Mouse (Mus musculus): ENCODE measurements around the gene Sowahd.
"Not testable (repeated sequence)": the region's sequence is repeated elsewhere in the genome, so short reads cannot be mapped to it uniquely, and the experiment has no call there.

The Sowahd gene

DNA sequence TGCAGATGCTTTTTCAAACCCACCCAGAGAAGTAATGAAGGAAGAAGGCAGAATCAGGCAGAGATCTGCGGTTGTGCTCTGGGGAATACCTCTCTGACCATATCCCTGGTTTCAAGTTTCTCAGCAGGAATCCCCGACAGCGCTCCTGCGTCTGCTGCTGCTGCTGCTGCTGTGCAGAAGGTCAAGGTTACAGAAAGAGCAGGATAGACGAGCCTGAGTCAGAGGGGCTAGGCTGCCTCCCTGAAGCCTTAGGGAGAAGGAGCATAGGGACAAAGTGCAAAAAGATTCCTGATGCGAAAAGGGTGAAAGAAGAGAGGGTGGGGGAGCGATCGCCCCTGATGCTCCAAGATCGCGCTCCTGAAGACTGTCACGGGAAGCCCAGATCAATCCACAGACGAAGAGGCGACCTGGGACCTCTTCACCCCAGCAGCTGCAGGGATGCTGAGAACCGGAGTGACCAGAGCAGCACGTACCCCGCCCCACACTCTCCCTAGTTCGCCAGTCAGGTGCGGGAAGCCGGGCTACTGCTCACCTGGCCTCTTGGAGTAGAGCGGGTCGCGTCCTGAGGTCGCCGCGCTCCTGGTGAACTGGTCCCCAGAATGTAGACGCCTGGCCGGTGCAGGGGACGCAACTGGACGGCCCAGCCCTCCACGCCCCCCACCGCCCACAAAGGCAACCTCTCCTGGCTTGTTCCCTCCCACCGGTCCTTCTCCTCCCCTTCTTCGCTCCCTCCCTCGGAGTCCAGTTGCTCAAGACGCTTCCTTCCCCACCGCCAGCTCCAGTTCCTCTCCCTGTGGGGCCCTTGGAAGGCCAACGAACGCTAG lies at the start of gene Sowahd:
Gene Sowahd (plus strand): TSS at position 780 of the 824 bp plus-strand sequence.
- DNase-seq: peak; percentile 6 to 17

DNA sequence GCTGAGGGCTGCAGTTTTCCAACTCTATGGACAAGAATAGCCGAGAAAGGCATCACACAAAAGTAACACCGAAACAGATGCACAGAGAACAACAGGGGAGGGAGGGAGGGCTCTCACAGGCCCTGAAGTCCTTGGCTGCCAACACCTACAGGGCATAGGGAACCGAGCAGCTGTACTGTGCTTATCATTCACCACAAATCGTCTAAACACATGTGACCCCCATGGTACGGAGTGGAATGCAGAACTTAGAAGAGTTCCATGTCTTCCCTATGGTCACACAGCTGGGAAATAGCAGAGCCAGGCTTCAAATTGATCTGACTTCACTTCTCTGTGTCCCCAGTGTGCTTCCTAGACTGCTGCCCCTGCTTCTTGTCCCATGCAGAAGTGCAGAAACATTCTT lies 34.8 kb upstream of the Sowahd start:
- no peak for DNase-seq

DNA sequence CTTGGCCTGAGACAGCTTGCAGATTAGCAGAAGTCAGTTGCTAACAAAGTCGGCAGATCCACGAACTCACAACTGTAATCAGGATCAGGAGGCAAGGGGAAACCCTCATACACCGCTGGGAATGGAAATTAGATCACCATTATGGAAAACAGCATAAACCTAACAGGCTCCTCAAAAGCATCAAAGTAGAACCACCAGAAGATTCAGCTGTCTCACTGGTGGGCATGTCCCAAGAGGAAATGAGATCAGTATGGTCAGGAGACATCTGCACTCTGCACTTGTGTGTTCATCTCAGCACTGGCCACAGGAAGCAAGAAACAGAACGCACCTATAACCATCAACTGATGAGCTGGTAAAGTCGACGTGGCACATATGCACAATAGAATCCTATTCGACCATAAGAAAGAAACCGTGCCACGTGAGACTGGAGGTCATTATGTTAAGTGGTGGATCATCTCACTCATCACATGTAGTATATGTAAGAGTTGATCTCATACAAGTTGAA lies 30.4 kb upstream of the Sowahd start:
- DNase-seq: no peak

DNA sequence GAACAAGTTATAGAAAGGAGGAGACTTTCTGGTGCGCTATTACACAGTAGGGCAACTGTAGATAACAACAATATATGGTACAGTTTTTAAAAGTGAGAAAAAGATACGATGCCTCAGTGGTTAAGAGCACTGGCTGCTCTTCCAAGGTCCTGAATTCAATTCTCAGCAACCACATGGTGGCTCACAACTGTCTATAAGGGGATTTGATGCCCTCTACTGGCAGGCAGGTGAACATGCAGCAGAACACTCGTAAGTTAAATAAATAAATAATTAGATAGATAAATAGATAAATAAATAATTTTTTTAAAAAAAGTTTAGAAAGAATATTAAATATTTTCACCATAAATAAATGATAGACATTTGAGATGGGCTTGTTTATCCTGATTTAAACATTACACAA lies 29.6 kb upstream of the Sowahd start:
- DNase-seq: no peak

DNA sequence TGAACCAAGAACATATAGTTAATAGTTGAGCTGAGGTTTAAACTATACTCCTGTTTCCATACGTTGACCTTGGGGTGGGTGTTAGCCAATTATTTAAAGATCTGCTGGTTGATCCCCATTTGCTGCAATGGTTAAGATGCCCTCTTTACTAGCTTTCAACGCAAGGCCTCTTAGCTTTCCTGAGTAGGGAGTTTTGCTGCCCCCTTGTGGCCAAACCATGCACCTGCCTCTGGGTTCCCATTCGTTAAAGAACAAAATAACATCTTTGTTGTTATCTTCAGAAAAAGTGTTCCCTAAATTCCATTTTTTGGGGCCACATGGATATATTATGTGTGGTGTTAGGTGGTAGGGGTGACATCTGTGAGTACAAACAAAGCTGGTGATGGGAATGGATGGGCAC lies 26.0 kb upstream of the Sowahd start:
- DNase-seq: peak; percentile 73 to 76

DNA sequence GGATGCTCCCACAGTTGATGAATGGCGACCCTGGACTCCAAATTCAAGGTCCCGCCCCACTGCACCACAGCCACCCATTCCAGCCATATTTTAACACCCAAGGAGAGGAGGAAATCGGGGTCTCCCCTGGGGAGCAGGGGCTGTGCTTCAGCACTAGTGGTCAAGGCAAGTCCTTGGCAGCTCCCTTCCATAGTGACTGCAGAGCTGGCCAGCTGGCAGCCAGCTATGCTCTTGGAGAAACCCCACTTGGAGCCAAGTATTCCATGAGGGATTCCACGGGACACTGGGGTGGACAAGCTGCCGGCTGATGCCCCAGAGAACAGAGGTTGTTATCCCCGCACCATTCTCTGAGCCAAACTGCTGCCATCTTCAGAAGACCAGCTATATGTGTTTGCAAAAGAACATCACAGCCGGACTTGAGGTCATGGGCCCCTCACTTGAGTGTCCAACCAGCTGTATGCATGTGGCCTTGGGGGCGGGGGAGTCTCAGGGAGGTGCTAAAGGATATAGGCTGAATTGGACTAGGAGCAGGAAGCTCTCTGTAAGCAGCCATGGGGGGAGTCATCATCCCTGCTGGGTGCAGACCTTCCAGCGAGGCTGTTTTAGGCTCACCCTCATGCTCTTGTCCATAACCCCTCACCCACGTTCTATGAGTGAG lies 24.9 kb upstream of the Sowahd start:
- DNase-seq: peak; percentile 5

DNA sequence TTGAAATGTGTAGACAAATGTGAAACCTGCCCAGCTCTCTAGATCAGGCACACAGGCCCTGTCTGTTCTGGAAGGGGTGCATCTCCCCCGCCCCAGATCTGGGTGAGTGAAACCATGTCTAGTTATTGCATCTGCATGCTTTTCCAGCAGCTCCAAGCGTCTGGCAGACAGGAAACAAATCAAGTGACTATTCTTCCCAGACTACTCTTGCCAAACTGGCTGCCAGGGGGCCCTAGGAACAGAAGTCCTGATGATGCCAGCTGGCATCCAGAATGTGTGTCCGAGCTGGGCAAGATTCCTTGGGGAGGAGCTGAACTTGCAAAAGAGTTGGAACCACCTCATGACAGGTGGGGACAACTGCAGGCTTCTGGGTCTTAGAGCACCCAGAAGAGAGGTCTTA lies 20.3 kb upstream of the Sowahd start:
- DNase-seq: no peak

DNA sequence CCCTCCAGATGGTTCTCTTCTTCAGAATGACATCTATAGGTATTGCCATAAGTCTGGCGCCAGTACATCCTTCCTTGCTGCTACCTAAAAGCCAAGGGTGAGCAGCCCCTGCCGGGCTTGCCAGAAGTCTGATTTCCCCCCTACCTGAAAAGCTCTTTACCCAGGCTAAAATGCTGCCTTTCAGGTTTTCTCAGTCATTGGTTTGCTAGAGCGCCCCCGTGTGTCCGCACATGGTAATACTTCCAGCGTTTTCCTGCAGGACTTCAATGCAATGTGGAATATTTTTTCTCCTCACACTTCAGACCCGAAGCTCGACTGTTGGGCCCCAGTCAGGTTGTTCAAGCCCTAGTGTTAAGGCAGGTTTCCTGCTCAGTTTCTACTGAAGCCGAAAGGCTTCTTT lies 5.9 kb upstream of the Sowahd start:
- peak; percentile 74 to 75 for DNase-seq

DNA sequence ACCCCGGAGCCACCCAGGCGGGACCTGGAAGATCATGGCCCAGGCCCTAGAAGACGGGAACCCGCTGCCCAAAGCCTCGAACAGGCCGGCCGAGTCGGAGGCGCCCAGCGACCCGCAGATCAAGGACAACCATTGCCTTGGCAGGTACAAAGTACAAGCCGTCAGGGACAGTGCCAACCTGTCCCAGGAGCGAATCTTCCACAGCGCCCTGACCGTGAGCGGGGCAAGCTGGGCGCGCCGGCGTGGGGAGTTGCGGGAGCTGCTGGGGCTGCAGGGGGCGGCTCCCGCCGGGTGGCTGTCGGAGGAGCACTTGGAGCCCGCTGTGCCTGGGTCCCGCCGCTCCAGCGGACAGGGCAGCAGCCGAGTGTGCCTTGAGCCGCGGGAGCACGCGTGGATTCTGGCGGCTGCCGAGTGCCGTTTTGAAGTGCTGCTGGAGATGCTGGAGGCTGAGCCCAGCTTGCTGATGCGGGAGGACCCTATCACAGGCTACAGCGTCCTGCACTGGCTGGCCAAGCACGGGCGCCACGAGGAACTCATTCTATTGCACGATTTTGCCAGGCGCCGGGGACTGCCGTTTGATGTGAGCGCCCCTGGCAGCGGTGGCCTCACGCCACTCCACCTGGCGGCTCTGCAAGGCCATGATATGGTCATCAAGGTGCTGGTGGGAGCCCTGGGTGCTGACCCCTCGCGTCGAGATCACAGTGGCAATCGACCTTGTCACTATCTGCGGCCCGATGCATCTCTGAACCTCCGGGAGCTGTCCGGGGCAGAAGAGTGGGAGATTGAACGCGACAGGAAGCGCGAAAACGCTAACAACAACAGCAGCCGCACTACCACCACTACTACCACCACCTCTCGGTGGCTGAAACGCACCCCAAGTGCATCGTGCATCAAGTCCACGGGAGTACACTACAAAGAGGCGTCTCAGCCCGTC lies 512 bp downstream of the Sowahd start:
- DNase-seq: peak; percentile 1 to 21

DNA sequence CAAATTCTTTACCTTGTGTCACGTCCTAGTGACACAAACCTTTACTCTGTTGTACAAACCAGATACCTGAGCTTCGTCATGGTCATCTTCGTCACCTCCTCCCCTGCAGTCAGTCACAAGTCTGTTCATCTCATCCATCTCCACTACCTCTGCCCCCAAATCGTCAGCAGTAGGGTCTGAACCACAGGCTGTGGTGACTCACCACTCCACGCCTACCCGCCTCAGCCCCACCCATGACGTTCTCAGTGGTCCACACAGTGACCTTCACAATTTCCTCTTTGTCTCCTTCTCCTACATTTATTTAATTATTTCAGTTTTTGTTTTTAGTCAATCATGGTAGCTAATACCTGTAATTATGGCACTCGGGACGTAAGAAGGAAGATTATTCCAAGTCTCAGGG lies 15.3 kb downstream of the Sowahd start:
- no peak for DNase-seq

DNA sequence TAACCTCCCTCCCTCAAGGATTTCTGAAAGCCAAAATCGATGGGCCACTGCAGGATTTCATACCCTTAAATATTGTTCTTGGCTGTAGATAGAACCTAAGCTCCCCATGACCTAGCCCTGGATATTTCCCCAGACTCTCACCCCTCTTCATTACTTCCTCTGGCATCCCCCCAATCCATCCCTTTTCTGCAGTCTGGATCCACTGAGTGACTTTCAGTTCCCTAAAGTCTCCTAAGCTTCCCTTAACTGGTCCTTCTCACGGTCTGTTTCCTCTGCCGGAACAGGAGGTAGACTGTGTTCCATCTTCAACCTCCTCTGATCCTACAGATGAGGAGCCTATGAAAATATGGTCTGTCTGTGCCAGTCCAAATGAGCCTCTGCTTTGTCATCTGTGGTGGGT lies 18.7 kb downstream of the Sowahd start:
- no peak for DNase-seq

DNA sequence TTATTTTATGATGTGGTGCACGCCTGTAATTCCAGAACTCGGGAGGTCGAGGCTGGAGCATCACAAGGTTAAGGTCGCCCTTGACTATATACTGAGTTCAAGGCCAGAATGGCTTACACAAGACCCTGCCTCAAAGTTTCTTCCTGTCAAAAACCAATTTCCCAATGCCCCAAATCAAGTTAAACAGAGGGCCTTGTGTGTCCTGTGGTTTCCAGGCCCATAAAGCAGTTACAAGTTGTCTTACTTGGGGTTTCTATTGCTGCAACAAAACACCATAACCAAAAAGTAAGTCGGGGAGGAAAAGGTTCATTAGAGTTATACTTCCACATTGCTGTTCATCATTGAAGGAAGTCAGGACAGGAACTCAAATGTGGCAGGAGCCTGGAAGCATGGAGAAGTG lies 20.1 kb downstream of the Sowahd start:
- DNase-seq: no peak

DNA sequence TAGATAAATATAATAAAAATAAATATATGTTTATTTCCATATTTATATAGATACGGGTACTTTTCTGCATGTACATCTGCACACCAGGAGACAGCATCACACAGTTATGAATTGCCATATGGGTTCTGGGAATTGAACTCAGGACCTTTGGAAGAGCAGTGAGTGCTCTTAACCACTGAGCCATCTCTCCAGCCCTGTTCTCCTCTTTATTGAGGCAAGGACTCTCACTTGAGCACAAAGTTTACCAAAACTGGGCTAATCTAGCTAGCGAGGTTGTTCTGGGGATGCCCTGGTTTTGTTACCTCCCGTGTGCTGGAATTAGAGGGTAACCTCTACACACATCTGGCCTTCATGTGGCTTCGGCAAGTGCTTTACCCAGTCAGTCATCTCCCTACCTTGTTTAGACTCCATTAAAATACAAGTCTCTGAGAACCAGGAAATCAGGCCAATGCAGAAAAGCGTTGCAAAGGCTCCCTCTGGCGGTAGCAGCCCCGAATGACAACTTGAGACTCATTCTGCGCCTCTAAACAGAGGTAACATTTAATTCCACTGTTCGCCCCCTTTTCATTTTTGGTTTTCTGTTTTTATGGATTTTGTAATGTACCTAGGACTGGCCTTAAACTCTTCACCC lies 25.7 kb downstream of the Sowahd start:
- peak; percentile 74 to 78 for DNase-seq

DNA sequence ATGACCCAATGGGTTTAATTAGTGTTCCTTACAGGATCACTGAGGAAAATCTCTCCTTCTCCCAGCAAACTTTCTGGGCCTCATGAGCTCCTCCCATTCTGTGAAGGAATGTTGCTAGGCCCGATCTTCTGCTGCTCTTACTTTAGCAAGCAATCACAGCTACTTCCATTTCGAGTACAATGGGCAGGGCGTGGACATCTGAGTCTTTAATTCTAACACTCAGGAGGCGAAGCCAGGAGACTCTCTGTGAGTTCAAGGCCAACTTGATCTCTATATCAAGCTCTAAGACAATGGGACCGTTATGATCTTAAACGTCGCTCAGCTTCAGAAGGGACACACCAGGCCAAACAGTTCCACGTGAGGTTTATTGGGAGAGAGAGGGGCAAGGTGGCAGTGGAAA lies 28.0 kb downstream of the Sowahd start:
- DNase-seq: no peak

DNA sequence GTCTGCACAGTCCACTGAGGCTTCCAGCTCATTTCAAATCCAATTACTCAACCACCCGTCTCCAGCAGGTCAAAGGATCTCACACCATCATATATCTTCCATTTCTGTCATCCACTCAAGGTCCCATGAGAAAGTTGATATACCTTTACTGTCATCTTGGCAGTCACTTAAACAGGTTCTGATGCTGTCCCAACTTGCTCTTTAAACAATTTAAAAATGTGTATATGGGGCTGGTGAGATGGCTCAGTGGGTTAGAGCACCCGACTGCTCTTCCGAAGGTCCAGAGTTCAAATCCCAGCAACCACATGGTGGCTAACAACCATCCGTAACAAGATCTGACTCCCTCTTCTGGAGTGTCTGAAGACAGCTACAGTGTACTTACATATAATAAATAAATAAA lies 31.7 kb downstream of the Sowahd start:
- not testable (repeated sequence) for DNase-seq

DNA sequence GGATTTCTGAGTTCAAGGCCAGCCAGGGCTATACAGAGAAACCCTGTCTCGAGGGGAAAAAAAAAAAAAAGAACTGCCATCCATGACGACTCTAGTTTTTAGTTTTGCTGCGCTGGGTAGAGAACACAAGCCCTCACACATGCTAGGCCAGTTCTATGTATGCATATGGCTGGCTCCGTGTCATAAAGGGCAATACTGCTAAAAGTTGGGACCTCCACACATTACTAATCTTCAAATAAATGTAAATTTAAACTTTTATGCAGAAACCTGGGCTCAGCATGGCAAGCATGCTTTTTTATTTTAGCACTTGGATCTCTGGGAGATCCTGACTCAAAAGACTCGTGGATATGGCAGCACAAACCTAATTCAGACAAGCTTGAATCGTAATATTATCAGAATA lies 32.5 kb downstream of the Sowahd start:
- DNase-seq: no peak

DNA sequence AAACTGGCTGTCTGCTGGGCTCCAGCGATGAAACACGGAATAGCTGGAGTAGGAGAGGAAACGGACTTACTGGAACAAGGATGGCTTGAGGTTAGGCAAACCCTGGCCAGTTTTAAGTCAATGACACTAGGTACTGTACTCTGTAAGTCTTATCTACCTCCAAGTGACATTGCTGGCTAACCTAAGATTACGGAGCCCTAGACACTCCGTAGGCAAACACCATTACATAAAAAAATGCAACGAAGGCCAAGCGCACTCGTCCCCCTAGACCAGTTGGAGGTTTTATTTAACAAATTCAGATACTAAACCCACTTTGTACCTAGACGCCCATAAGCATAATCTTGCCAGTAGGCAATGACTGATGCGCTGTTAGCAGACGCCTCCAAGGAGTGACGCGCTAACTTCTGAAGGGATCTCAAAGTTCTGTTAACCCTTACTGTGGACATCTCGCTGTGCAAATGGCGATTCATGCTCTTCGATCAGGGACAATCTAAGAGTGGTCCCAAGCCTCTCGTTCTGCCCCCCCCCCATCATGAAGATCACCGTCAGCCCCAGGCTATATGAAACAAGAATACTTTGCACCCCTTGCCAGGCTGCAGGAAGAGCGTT lies 35.8 kb downstream of the Sowahd start:
- peak; percentile 14 to 52 for DNase-seq

DNA sequence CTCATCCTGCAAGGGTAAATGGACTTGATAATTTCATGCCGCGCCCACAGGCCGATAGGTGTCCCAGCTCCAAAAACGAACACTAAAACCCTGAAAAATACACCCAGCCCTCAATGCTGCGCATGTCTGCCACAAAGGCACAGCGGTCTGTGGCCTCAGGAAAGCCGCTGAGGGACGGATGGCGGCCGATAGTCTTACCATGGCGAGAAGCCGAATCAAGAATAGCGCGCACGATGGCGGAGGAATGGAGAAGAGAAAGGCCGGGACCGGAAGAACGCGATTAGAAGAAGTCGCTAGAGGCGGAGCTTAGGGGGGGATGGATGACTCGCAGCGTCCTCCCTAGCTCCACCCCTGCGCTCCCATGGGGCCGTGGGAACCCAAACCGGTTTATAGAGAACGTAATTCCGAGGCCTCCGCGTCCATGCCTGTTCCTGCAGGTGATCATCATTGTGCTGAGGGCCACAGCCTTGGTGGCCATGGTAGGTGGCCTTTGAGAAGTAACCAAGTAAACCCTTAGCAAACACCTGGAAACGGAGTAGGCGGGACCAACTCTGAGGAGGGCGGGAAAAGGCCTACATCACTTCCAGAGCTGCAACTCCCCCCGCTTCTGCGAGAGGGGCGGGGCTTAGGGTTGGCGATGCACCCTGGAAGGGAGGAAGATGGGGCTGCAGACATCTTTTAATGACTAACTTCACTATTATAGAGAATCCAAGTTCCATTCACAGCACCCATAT lies 36.4 kb downstream of the Sowahd start, which contains the start of gene Rpl39:
Gene Rpl39 (minus strand): TSS at position 476 of the 734 bp plus-strand sequence.
- DNase-seq: peak; percentile 87 to 93

DNA sequence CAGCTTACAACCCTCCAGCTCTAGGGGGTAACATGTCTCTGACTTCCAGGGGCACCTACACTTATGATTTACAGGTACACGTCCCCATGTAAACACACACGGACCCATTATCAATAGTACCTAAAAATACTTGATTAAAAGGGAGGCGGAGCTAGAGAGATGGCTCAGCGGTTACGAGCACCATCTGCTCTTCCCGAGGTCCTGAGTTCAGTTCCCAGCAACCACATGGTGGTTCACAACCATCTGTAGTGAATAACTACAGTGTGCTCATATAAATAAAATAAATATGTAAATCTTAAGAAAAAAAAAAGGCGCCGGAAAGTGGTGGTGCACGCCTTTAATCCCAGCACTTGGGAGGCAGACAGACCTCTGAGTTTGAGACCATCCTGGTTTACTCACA lies 37.0 kb downstream of the Sowahd start:
- DNase-seq: no peak

DNA sequence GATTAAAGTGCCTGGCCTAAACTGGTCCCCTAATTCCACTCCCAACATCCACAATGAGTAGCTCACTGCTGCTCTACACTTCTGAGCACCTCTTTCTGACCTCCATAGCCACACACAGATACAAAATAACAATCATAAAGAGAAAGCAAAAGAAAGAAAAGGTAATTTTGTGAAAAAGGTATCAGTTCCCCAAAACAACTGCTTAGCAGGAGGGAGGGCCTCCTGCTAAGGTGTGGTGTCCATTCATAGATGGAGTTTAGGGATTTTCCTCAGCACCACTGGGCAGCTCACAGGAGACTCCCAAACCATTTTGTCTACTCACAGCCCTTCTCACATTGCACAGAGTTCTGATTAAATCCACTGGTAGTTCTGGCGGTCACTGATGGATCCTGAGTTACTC lies 40.1 kb downstream of the Sowahd start:
- no peak for DNase-seq

DNA sequence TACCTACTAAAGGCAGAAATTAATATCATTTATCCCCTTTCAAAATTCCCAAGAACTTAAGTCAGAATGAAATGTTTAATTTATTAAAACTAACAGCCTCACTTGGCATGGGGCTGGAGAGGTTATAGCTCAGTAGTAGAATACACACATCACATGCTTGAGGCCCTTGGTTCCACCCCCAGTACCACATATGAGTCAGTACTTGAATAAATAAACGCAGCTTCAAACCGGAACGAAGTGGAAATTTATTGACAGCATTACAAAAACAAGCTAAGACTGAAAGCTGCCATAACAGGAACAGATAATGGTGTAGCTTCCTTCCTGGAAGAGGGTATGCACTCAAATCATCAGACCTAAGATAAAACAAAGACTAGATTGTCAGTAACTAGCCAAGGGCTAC lies 42.8 kb downstream of the Sowahd start:
- DNase-seq: no peak
